Mouse (Mus musculus) ES-Bruce4 (cell line): ENCODE results near the gene Tarbp1. TPM values are rescaled to one million over a fixed set of nuclear protein-coding genes. Genes with fewer than 3 reads are reported as not detected.

Experiments used
- H3K27ac ChIP-seq: 2 replicates; pipeline ENCODE4 v1.5.1; 2012; ENCODE audit warnings: low read length, inconsistent platforms; ENCODE audit not compliant: insufficient read depth
- H3K27me3 ChIP-seq: 2 replicates; pipeline ENCODE4 v1.6.1; 2012; ENCODE audit warnings: mild to moderate bottlenecking, low read length, inconsistent platforms; ENCODE audit not compliant: control insufficient read depth, poor library complexity, insufficient read depth, severe bottlenecking
- H3K36me3 ChIP-seq: 2 replicates; pipeline ENCODE4 v1.6.1; 2012; ENCODE audit warnings: inconsistent platforms, mild to moderate bottlenecking, low read length, moderate library complexity; ENCODE audit not compliant: control insufficient read depth, poor library complexity, insufficient read depth, severe bottlenecking
- H3K4me1 ChIP-seq: one replicate; pipeline ENCODE4 v1.8.1; 2011; ENCODE audit warnings: low read length; ENCODE audit not compliant: control insufficient read depth, insufficient read depth
- H3K4me3 ChIP-seq: 2 replicates; pipeline ENCODE4 v1.5.1; 2011; ENCODE audit warnings: low read depth, mild to moderate bottlenecking, low read length
- H3K9ac ChIP-seq: 2 replicates; pipeline ENCODE4 v1.6.1; 2012; ENCODE audit warnings: low read depth, mild to moderate bottlenecking, inconsistent platforms; ENCODE audit not compliant: poor library complexity, severe bottlenecking
- H3K9me3 ChIP-seq: replicated peaks from 2 replicates; pipeline ENCODE4 v1.6.1; 2012; ENCODE audit warnings: mild to moderate bottlenecking, low read length, inconsistent platforms; ENCODE audit not compliant: control insufficient read depth, poor library complexity, insufficient read depth, severe bottlenecking
- CTCF ChIP-seq: IDR thresholded peaks from one replicate; pipeline ENCODE4 v1.8.1; 2011; ENCODE audit warnings: low read depth, low read length
- EP300 ChIP-seq: IDR thresholded peaks from 2 replicates; pipeline ENCODE4 v1.6.1; 2011; ENCODE audit warnings: low read depth, low read length; ENCODE audit not compliant: insufficient read depth
- POLR2A ChIP-seq: IDR thresholded peaks from one replicate; pipeline ENCODE4 v1.8.1; 2011; ENCODE audit warnings: low read length; ENCODE audit not compliant: insufficient read depth
- polyA plus RNA-seq: library from polyadenylated mRNA; stranded (reverse); fragments of >200 nt; gene quantifications from 2 replicates; pipeline ENCODE4 v1.2.4, GENCODE M21; 2011; ENCODE audit warnings: low read depth; ENCODE audit not compliant: missing spikeins, insufficient read depth, insufficient read length

Gene Tarbp1
- polyA plus RNA-seq, 1 experiment = 13.8 TPM

- no peak overlapping the region for H3K4me3 ChIP-seq
- H3K36me3 ChIP-seq = no peaks in the 10 kb centered on the region
- no peak overlapping the region for H3K27ac ChIP-seq
- H3K4me1 ChIP-seq = no peaks in the 10 kb centered on the region
- no peaks in the 10 kb centered on the region for H3K27me3 ChIP-seq
- no peaks in the 10 kb centered on the region for H3K9me3 ChIP-seq
- no peak overlapping the region for H3K9ac ChIP-seq
- TF ChIP-seq CTCF (no peak), POLR2A (no peak), EP300 (no peak)
These were observed 92.6 kb downstream of the Tarbp1 start for GRCm38 (mm10) chr8:126382216-126382615.

DNA sequence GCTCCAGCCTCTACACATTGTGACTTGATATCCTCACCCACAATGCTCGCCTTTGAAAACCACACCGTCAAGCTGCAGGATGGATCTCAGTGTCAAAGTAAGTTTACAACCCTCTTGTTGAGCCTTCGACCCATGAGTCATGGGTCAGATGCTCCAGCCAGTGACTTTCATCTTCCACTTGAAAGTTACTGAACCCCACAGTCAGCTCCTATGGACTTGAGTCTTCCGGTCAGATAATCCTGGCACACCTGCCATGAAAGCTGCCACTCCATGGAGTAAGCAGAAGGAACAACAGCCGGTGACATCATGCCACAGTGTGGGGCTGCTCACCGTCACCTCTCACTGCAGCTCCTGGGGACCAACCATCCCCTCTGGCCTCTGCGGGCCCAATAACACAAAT is 93.6 kb downstream of the Tarbp1 start:
- Histone ChIP-seq H3K36me3 (no peaks in the 10 kb centered on the region), H3K27ac (no peak overlapping the region), H3K9ac (no peak overlapping the region), H3K4me3 (no peak overlapping the region), H3K9me3 (no peaks in the 10 kb centered on the region), H3K4me1 (no peaks in the 10 kb centered on the region), H3K27me3 (no peaks in the 10 kb centered on the region)
- no peak for TF ChIP-seq EP300
- no peak for TF ChIP-seq POLR2A
- TF ChIP-seq CTCF = no peak

DNA sequence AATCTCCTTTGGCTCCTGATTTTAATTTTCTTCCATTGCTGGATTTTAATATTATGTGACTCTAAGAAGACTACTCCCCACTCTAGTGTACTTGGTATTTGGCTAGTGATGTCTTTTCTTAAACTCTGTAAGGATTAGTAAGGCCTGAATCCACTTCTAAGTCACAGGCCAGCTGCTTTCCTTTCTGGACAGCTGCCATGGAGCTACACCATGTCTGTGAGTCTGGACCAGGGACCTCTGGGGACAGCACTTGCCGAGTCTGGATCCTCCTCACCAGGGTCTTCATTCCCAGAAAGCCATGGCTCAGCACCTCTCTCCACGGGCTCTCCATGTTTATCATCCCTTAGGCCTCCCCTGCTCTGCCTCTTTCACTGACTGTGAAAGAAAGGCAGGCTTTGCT is 94.7 kb downstream of the Tarbp1 start:
- no peak overlapping the region for H3K27ac ChIP-seq
- TF ChIP-seq EP300 (no peak), CTCF (no peak), POLR2A (no peak)
- H3K4me3 ChIP-seq = no peak overlapping the region
- H3K4me1 ChIP-seq = no peaks in the 10 kb centered on the region
- H3K9me3 ChIP-seq = no peaks in the 10 kb centered on the region
- no peaks in the 10 kb centered on the region for H3K36me3 ChIP-seq
- no peaks in the 10 kb centered on the region for H3K27me3 ChIP-seq
- H3K9ac ChIP-seq = no peak overlapping the region

- TF ChIP-seq EP300 (no peak), POLR2A (no peak), CTCF (no peak)
- Histone ChIP-seq H3K36me3 (no peaks in the 10 kb centered on the region), H3K4me3 (no peak overlapping the region), H3K27me3 (no peaks in the 10 kb centered on the region), H3K27ac (no peak overlapping the region), H3K4me1 (no peaks in the 10 kb centered on the region), H3K9ac (no peak overlapping the region), H3K9me3 (no peaks in the 10 kb centered on the region)
These were observed 95.3 kb downstream of the Tarbp1 start for GRCm38 (mm10) chr8:126379580-126379979.

Other genes starting within 250 kb of the Tarbp1 start
- 0.29 TPM in 1 of 2 replicates, not detected in the other for gene Slc35f3, start 176.5 kb downstream of the Tarbp1 start, polyA plus RNA-seq
- gene Coa6, start 52.5 kb downstream of the Tarbp1 start, polyA plus RNA-seq = 12.3 and 12.8 TPM in 2 replicates
- 37.6 and 39.6 TPM in 2 replicates for gene Irf2bp2, start 118.9 kb upstream of the Tarbp1 start, polyA plus RNA-seq